Mouse (Mus musculus) lung, adult 2 months (tissue): Measurements from ENCODE around the gene Vnn3. TPM values are rescaled to one million over a fixed set of nuclear protein-coding genes. Genes with fewer than 3 reads are reported as not detected.

Source experiments
- DNase-seq: peaks from one replicate; pipeline ENCODE4 v3.0.0; 2022
- H3K4me1 ChIP-seq: fragments of 200-500 bp; 2 replicates; pipeline ENCODE4 v1.6.1; 2011; ENCODE audit warnings: low read length; ENCODE audit not compliant: control insufficient read depth, insufficient read depth
- H3K4me3 ChIP-seq: fragments of 200-500 bp; replicated peaks from 2 replicates; pipeline ENCODE3; 2011; ENCODE audit warnings: low read depth, mild to moderate bottlenecking, control low read depth, low read length; ENCODE audit errors: extremely low read depth
- CTCF ChIP-seq: fragments of 200-500 bp; IDR thresholded peaks from 2 replicates; pipeline ENCODE4 v1.5.1; 2011; ENCODE audit warnings: mild to moderate bottlenecking, low read length, control low read depth; ENCODE audit not compliant: insufficient read depth
- POLR2A ChIP-seq: fragments of 200-500 bp; IDR thresholded peaks from 2 replicates; pipeline ENCODE4 v1.6.1; 2011; ENCODE audit warnings: low read depth, mild to moderate bottlenecking, control low read depth, low read length, borderline replicate concordance; ENCODE audit errors: extremely low read depth
- WGBS: fragments of 180-500 bp; shearing (Covaris S2); methylation state at CpG from one replicate; pipeline ENCODE4 v1.1.7; 2018; 5-methylcytosine and 5-hydroxymethylcytosine counted together
- polyA plus RNA-seq: library from polyadenylated mRNA; depleted of rRNA; stranded (reverse); fragments of >200 nt; gene quantifications from 2 replicates; pipeline ENCODE4 v1.2.3, GENCODE M21; 2012; rRNA removed

Vnn3 gene
- polyA plus RNA-seq, 1 experiment = 4.8 TPM

DNA sequence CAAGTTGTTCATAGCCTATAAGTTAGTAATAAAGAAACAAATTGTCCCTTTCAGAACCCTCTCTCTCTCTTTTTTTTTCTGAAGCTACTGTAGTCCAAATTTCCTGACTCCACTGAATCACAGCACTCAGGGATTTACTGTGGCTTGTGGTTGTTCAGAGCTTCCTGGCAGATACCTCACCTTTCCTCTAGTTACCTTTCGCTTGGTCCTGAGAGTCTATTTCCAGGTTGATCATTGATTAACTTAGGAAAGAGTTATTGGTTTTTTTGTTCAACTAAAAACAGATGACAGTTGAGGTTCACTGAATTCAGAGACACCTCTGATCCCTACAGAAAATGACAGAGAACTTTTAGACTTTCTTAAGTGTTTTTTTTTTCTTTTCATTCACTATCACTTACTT is 33.6 kb downstream of the Vnn3 start:
- 93% methylated on average over 1 of the region's 1 CpGs for WGBS
- TF ChIP-seq POLR2A (no peak), CTCF (no peak)
- Histone ChIP-seq H3K4me3 (no peak overlapping the region), H3K4me1 (no peaks in the 10 kb centered on the region)
- DNase-seq = no peak

GRCm38 (mm10) chr10:23886060-23886459 is 34.8 kb downstream of the Vnn3 start:
- no peak overlapping the region for H3K4me3 ChIP-seq
- TF ChIP-seq CTCF (no peak), POLR2A (no peak)
- WGBS = 71% methylated on average over 3 of the region's 3 CpGs
- no peak for DNase-seq
- no peaks in the 10 kb centered on the region for H3K4me1 ChIP-seq

DNA sequence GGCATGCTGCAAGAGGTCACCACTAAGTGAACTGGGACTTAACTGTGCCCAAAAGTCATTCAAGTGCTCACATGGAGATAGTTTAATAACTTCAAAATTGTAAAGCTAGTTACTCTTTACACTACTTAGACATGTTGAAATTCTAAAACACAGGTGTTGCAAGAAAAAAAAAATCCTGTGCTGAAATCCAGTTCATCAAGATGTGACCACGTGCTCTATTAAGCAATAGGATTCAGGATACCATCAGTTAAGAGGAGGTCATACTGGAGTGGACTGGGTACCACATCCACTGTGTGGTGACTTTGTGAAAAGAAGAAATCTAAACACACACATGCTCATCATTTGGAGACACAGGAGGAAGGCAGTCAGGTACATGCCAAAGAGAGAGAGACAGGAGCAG is 41.7 kb downstream of the Vnn3 start:
- 74% methylated on average over 1 of the region's 1 CpGs for WGBS
- Histone ChIP-seq H3K4me3 (no peak overlapping the region), H3K4me1 (no peaks in the 10 kb centered on the region)
- no peak for TF ChIP-seq POLR2A
- TF ChIP-seq CTCF = no peak
- no peak for DNase-seq

GRCm38 (mm10) chr10:23894601-23895349 is 43.5 kb downstream of the Vnn3 start, which contains the start of gene Vnn1:
Gene Vnn1, plus strand, starts transcription at chr10:23894688.
- WGBS = 22% methylated on average over 21 of the region's 21 CpGs
- DNase-seq = peak; percentile 20

DNA sequence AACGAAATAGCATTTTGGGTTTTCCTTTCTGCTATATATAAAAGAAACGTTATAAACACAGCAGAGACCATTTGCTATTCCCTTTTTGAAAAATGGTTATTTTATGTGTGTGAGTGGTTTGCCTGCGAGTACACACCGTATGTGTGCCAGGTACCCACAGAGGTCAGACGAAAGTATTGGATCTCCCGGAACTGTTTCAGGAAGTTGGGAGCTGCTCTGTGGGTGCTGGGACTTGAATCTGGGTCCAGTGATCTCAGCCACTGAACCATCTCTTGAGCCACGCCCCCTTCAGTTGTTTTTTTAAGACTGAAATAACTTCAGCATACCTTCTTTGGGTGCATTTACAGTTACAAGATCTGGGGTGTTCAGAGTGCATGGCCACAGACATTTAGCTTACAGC is 44.1 kb downstream of the Vnn3 start:
- H3K4me3 ChIP-seq = no peak overlapping the region
- no peaks in the 10 kb centered on the region for H3K4me1 ChIP-seq
- 52% methylated on average over 7 of the region's 7 CpGs for WGBS
- TF ChIP-seq CTCF (no peak), POLR2A (no peak)
- DNase-seq = no peak

More at GRCm38 (mm10) chr10:23894601-23895349, 43.5 kb downstream of the Vnn3 start, which contains the start of gene Vnn1:
- Histone ChIP-seq H3K4me3 (peak within 1 kb of the TSS; percentile 52), H3K4me1 (no peaks in the 10 kb centered on the region)
- TF ChIP-seq CTCF = no peak
- no peak for TF ChIP-seq POLR2A

DNA sequence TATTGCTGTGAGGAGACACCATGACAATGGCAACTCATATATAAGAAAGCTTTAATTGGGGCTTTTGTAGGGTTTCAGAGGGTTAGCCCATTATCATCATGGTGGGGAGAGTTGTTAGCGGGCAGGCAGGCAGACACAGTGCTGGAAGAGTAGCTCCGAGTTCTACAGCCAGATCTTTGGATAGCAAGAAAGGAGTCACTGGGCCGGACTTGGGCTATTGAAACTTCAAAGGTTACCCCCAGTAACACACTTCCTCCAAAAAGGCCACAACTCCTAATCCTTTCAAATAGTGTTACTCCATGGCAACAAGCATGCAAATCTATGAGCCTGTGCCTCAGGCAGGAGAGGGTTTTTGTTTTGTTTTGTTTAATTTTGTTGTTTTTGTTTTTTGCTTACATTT is 49.9 kb downstream of the Vnn3 start:
- DNase-seq = no peak
- TF ChIP-seq POLR2A (no peak), CTCF (no peak)
- WGBS = 84% methylated on average over 3 of the region's 3 CpGs
- Histone ChIP-seq H3K4me3 (no peak overlapping the region), H3K4me1 (no peaks in the 10 kb centered on the region)

DNA sequence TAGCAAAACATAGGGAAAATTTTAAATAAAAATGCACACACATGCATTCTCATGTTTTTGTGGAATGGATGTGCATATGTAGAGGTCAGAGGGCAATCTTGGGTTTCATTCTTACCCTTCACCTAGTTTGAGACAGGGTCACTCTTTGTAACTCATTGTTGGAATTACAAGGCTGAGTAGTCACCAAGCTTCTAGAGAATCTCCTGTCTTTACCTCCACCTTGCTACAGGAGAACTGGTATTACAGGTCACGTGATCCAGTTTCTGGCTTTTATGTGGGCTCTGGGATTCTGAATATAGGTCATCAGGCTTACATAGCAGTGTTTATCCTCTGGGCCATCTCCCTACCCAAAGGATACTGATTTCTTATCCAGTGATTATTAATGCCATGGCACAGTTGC is 54.4 kb downstream of the Vnn3 start:
- Histone ChIP-seq H3K4me3 (no peak overlapping the region), H3K4me1 (no peaks in the 10 kb centered on the region)
- TF ChIP-seq CTCF (no peak), POLR2A (no peak)
- no peak for DNase-seq
- 85% methylated on average over 1 of the region's 1 CpGs for WGBS

Other genes with a start within 250 kb of the Vnn3 start
- gene Rps12, start 64.2 kb upstream of the Vnn3 start, polyA plus RNA-seq = 907 and 1,065 TPM in 2 replicates
- gene Slc18b1, start 54.5 kb upstream of the Vnn3 start, polyA plus RNA-seq = 8.1 and 10.3 TPM in 2 replicates
- 12.0 and 18.9 TPM in 2 replicates for gene Vnn1, start 43.2 kb downstream of the Vnn3 start, polyA plus RNA-seq
- not detected in 2 replicates for gene Taar1, start 68.9 kb downstream of the Vnn3 start, polyA plus RNA-seq
- 0.27 TPM in 1 of 2 replicates, not detected in the other for gene Taar2, start 87.1 kb downstream of the Vnn3 start, polyA plus RNA-seq
- gene Taar3, start 98.1 kb downstream of the Vnn3 start, polyA plus RNA-seq = not detected in 2 replicates
- gene Taar4, start 109.0 kb downstream of the Vnn3 start, polyA plus RNA-seq = not detected in 2 replicates
- gene Taar5, start 119.2 kb downstream of the Vnn3 start, polyA plus RNA-seq = not detected in 2 replicates
- gene Taar6, start 134.2 kb downstream of the Vnn3 start, polyA plus RNA-seq = not detected in 2 replicates
- gene Taar7a, start 142.0 kb downstream of the Vnn3 start, polyA plus RNA-seq = not detected in 2 replicates
- not detected in 2 replicates for gene Taar7b, start 148.5 kb downstream of the Vnn3 start, polyA plus RNA-seq
- gene Taar7d, start 175.8 kb downstream of the Vnn3 start, polyA plus RNA-seq = not detected in 2 replicates
- not detected in 2 replicates for gene Taar7e, start 186.2 kb downstream of the Vnn3 start, polyA plus RNA-seq
- gene Taar7f, start 198.0 kb downstream of the Vnn3 start, polyA plus RNA-seq = not detected in 2 replicates
- not detected in 2 replicates for gene Taar8a, start 225.0 kb downstream of the Vnn3 start, polyA plus RNA-seq
- gene Taar8b, start 240.8 kb downstream of the Vnn3 start, polyA plus RNA-seq = not detected in 2 replicates